Mouse (Mus musculus) midbrain, embryonic 14.5 days (tissue): ENCODE results near the gene Spocd1. TPM values are rescaled to one million over a fixed set of nuclear protein-coding genes. Genes with fewer than 3 reads are reported as not detected.

ENCODE experiments used
- ATAC-seq: fragments of 200-750 bp; cut with Nextera tagmentation; 2 replicates; pipeline ENCODE4 v1.8.0; 2017; ENCODE audit warnings: moderate number of reproducible peaks, moderate library complexity; ENCODE audit not compliant: low FRiP score, low TSS enrichment
- DNase-seq: peaks from one replicate; pipeline ENCODE4 v3.0.0-alpha.2; 2015
- H3K27ac ChIP-seq: fragments of 300-500 bp; sonication (generic); replicated peaks from 2 replicates; pipeline ENCODE4 v1.5.1; 2014; ENCODE audit warnings: mild to moderate bottlenecking, low read depth, low read length, moderate library complexity
- H3K27me3 ChIP-seq: fragments of 300-500 bp; sonication (generic); 2 replicates; pipeline ENCODE4 v1.6.1; 2014; ENCODE audit warnings: low read length, control low read depth, mixed read lengths; ENCODE audit not compliant: control insufficient read depth, insufficient read depth
- H3K36me3 ChIP-seq: fragments of 300-500 bp; sonication (generic); 2 replicates; pipeline ENCODE4 v1.6.1; 2014; ENCODE audit warnings: low read length, control low read depth; ENCODE audit not compliant: control insufficient read depth, insufficient read depth
- H3K4me1 ChIP-seq: fragments of 300-500 bp; sonication (generic); 2 replicates; pipeline ENCODE4 v1.6.1; 2014; ENCODE audit warnings: mild to moderate bottlenecking, antibody characterized with exemption, low read length, control low read depth; ENCODE audit not compliant: control insufficient read depth, insufficient read depth
- H3K4me2 ChIP-seq: fragments of 300-500 bp; sonication (generic); 2 replicates; pipeline ENCODE4 v1.6.1; 2014; ENCODE audit warnings: mild to moderate bottlenecking, low read length, moderate library complexity
- H3K4me3 ChIP-seq: fragments of 300-500 bp; sonication (generic); replicated peaks from 2 replicates; pipeline ENCODE4 v1.5.1; 2014; ENCODE audit warnings: low read depth, low read length
- H3K9ac ChIP-seq: fragments of 300-500 bp; sonication (generic); replicated peaks from 2 replicates; pipeline ENCODE4 v1.6.1; 2014; ENCODE audit warnings: mild to moderate bottlenecking, low read length, moderate library complexity
- H3K9me3 ChIP-seq: fragments of 300-500 bp; sonication (generic); 2 replicates; pipeline ENCODE4 v1.6.1; 2016; ENCODE audit warnings: low read length, control low read depth, mixed read lengths; ENCODE audit not compliant: control insufficient read depth
- WGBS: fragments of 180-500 bp; shearing (Covaris S2); extraction: QIAGEN DNeasy Blood & Tissue Kit; methylation state at CpG from one replicate; pipeline ENCODE4 v1.1.7; 2014; 5-methylcytosine and 5-hydroxymethylcytosine counted together
- polyA plus RNA-seq: library from polyadenylated mRNA; unstranded; fragments of >200 nt; fragmentation: Nextera tagmentation; extraction: Ambion mirVana; gene quantifications from 2 replicates; pipeline ENCODE4 v1.2.1, GENCODE M21; 2014

The Spocd1 gene
- polyA plus RNA-seq, 1 experiment from 2014 or later, result not detected

DNA sequence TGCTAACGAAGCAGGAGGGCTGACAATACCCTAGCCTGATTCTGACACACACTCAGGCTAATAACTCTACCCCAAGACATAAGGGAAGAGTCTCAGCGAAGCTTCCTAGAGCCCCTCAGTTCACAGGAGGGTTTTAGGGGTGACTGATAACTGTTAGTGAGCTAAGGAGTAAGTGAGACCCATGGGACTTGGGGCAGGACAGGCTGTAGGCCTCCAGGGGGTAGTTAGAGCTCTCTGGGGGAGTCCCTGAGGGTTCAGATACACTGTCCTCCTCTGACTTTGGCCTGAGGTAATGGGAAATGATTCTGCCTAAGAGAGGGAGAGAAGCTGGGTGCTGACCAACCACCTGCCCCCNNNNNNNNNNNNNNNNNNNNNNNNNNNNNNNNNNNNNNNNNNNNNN, 25.5 kb downstream of the Spocd1 start:
- ATAC-seq (no peak), DNase-seq (no peak)
- Histone ChIP-seq H3K27ac (no peak overlapping the region), H3K27me3 (no peaks in the 10 kb centered on the region), H3K9me3 (no peaks in the 10 kb centered on the region), H3K4me1 (0 out of 2 replicates have a peak, but pooled peaks cover 4% of the 10 kb centered on the region), H3K36me3 (no peaks in the 10 kb centered on the region), H3K4me3 (no peak overlapping the region), H3K9ac (no peak overlapping the region), H3K4me2 (no peak overlapping the region)
- 58% methylated on average over 2 of the region's 2 CpGs for WGBS

GRCm38 (mm10) chr4:129960180-129960944, 31.3 kb downstream of the Spocd1 start:
- H3K4me2 ChIP-seq, result peak overlapping the region; percentile 98
- no peaks in the 10 kb centered on the region for H3K9me3 ChIP-seq
- H3K4me3 ChIP-seq, result peak overlapping the region; percentile 41
- H3K4me1 ChIP-seq, result peaks cover 22% of the 10 kb centered on the region
- H3K27me3 ChIP-seq, result no peaks in the 10 kb centered on the region
- peak overlapping the region; percentile 45; the same call in 1 of the 2 replicates for H3K9ac ChIP-seq
- no peaks in the 10 kb centered on the region for H3K36me3 ChIP-seq
- peak overlapping the region; percentile 83 for H3K27ac ChIP-seq
- peak; percentile 85 for ATAC-seq
- 1% methylated on average over 36 of the region's 37 CpGs for WGBS
- peak; percentile 91 for DNase-seq

DNA sequence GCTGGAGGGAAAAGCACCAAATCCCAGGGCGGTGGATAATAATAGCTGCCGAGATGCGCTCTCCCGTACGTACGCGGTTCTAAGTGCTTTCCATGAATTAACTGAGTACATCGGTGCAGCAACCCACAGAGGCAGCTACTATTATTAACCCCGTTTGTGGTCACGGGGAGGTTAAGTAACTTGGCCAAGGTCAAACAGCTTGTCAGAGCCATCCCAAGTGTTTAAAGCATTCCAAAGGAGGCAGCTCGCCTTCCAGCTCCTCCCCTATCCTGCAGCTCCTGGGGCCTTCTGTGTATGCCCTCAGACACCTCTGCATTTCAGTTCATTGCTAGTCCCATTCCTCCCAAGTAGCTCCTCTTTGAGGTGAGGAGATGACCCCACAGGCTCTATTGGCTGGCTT, 36.2 kb downstream of the Spocd1 start:
- Histone ChIP-seq H3K36me3 (no peaks in the 10 kb centered on the region), H3K4me1 (peaks cover 44% of the 10 kb centered on the region), H3K9ac (no peak overlapping the region), H3K27me3 (no peaks in the 10 kb centered on the region), H3K27ac (no peak overlapping the region), H3K4me2 (no peak overlapping the region), H3K4me3 (no peak overlapping the region), H3K9me3 (no peaks in the 10 kb centered on the region)
- ATAC-seq (no peak), DNase-seq (no peak)
- 68% methylated on average over 11 of the region's 11 CpGs for WGBS

DNA sequence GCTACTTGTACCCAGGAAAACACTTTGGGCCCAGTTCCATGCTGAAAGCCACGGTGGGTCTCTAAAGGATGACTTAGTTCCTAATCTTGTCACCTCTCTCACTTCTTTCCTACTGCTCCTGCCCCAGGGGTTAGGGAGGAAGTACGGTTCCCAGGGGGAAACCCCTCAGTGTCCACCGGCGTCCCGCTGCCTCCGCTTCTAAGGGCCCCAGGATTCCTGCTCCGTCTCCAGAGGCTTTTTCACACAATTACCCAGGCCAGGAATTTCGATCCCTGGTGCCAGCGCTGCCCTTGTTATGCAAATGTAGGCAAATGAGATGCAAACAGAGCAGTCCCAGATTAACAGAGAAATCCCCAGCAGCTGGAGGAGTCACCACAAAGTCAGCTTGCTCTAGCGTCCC, 37.2 kb downstream of the Spocd1 start:
- H3K9me3 ChIP-seq, result no peaks in the 10 kb centered on the region
- under 1% methylated on average over 10 of the region's 10 CpGs for WGBS
- ATAC-seq (peak; percentile 41; the same call in 1 of the 2 replicates), DNase-seq (peak; percentile 82)
- H3K4me2 ChIP-seq, result peak overlapping the region; percentile 30; the same call in 1 of the 2 replicates
- H3K27ac ChIP-seq, result peak overlapping the region; percentile 89
- H3K4me1 ChIP-seq, result peaks cover 39% of the 10 kb centered on the region
- no peak overlapping the region for H3K9ac ChIP-seq
- no peaks in the 10 kb centered on the region for H3K27me3 ChIP-seq
- no peaks in the 10 kb centered on the region for H3K36me3 ChIP-seq
- H3K4me3 ChIP-seq, result no peak overlapping the region

DNA sequence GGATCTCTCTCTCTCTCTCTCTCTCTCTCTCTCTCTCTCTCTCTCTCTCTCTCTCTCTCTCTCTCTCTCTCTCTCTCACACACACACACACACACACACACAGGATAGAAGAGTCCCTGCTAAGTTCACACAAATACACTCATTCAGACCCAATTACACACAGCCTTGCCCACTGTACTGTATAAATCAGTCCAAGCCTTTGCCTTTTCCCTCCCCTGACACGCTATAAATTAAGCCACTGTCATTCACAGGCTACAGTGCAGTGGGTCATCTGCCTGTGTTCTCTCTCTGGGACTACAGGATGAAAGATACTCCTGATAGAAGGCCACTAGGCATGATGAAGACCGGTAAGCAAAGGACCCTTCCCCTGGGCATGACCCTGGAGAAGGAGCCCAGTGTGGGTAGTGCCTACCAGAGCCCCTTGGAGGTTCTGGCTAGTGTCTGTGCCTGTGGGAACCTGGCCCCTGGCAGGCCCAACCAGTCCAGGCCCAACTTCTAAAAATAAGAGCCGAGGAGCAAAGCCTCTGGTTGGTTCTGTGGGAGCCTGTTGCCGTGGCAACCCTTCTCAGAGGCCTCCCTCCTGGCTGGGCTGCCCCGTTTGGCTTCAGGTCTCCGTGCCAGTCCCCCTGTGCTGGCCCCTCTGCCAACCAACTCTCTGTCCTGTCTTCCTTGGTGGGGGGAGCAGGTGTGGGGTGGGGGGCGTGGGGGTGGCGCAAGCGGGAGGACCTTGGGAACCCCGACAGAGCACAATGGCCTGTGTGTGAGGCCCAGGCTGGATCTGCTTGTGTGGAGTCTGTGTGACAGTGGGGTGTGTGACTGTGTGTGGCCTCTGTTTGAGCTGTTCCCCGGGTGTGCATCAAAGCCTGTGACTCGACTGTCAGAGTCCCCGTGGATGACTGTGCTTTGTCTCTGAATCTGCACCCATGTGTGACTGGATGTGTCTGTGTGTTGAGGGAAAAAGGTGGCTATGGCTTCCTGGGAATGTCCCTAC, 38.3 kb downstream of the Spocd1 start:
- ATAC-seq, result peak; percentile 82
- Histone ChIP-seq H3K36me3 (no peaks in the 10 kb centered on the region), H3K4me2 (peak overlapping the region; percentile 34), H3K9me3 (no peaks in the 10 kb centered on the region), H3K4me3 (no peak overlapping the region), H3K9ac (peak overlapping the region; percentile 26; the same call in 1 of the 2 replicates), H3K27me3 (no peaks in the 10 kb centered on the region), H3K27ac (peak overlapping the region; percentile 89), H3K4me1 (peaks cover 38% of the 10 kb centered on the region)
- peak; percentile 89 for DNase-seq
- WGBS, result 12% methylated on average over 13 of the region's 13 CpGs

- Histone ChIP-seq H3K9me3 (no peaks in the 10 kb centered on the region), H3K4me2 (no peak overlapping the region), H3K36me3 (no peaks in the 10 kb centered on the region), H3K27me3 (no peaks in the 10 kb centered on the region), H3K27ac (no peak overlapping the region), H3K9ac (no peak overlapping the region), H3K4me1 (peaks cover 35% of the 10 kb centered on the region), H3K4me3 (no peak overlapping the region)
- 16% methylated on average over 8 of the region's 8 CpGs for WGBS
- ATAC-seq, result no peak
- no peak for DNase-seq
Measured at GRCm38 (mm10) chr4:129970168-129970567, 41.1 kb downstream of the Spocd1 start.

GRCm38 (mm10) chr4:129970861-129971260, 41.8 kb downstream of the Spocd1 start:
- no peak overlapping the region for H3K27ac ChIP-seq
- no peaks in the 10 kb centered on the region for H3K36me3 ChIP-seq
- H3K4me3 ChIP-seq, result no peak overlapping the region
- no peaks in the 10 kb centered on the region for H3K27me3 ChIP-seq
- DNase-seq (no peak), ATAC-seq (no peak)
- no peak overlapping the region for H3K4me2 ChIP-seq
- no peak overlapping the region for H3K9ac ChIP-seq
- no peaks in the 10 kb centered on the region for H3K9me3 ChIP-seq
- WGBS, result 88% methylated on average over 11 of the region's 11 CpGs
- H3K4me1 ChIP-seq, result peaks cover 29% of the 10 kb centered on the region

DNA sequence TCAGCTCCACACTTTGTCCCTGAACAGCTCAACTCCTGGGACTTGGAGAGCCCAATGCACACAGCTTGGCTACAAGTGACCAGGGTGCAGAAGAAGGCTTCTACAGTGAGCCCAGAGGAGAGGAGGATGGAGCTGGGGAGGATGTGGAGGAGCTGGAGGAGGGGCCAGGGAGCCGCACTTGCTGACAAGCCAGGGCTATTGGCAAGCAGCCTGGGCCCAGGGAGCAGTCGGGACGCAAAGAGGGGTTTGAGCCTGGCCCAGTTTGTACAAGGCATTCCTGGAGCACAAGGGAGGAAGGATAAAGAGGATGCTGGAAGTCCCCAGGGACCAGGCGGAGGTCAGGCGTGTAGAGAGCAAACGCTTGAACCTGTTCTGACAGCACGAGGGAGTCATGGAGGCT, 42.9 kb downstream of the Spocd1 start:
- DNase-seq (peak; percentile 58), ATAC-seq (no peak)
- Histone ChIP-seq H3K36me3 (no peaks in the 10 kb centered on the region), H3K27me3 (no peaks in the 10 kb centered on the region), H3K4me1 (peaks cover 20% of the 10 kb centered on the region), H3K27ac (no peak overlapping the region), H3K9ac (no peak overlapping the region), H3K4me2 (no peak overlapping the region), H3K4me3 (no peak overlapping the region), H3K9me3 (no peaks in the 10 kb centered on the region)
- 45% methylated on average over 7 of the region's 7 CpGs for WGBS
